Mouse (Mus musculus) monocyte, adult 5-6 weeks (primary cell): ENCODE measurements at regions not wholly inside any gene's neighbourhood (a gene's known extent, or its start where the extent isn't known, plus 50 kb on each side); places are given as distances from the start of the nearest gene placed in this dataset.
A peak's percentile ranks its signal among the peaks of the same experiment; 100 is the strongest.

ENCODE experiments used
- ATAC-seq: fragments of 153-309, 156-312 bp; replicated peaks from 2 replicates; pipeline ENCODE4 v1.8.0; 2017; ENCODE audit warnings: mild to moderate bottlenecking; ENCODE audit not compliant: low TSS enrichment, insufficient number of reproducible peaks, severe bottlenecking, poor library complexity, low FRiP score

DNA sequence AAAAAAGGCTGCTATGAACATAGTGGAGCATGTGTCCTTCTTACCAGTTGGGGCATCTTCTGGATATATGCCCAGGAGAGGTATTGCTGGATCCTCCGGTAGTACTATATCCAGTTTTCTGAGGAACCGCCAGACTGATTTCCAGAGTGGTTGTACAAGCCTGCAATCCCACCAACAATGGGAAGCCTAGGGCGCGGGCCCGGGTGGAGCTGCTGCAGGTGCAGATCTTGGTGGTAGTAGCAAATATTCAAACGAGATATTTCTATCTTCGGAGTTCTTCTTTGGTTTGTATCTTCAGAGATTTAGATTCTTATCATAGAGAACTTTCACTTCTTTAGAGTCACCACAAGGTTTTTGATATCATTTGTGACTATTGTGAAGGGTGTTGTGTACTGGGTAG, 52.7 kb upstream of the Btbd35f27 start:
- ATAC-seq: peak; percentile 82; the same call in 1 of the 2 replicates
